Mouse (Mus musculus) splenic B cell, adult 2 months (primary cell): Measurements from ENCODE around the gene Irak3.

Source experiments
- DNase-seq: peaks from one replicate; pipeline ENCODE4 v3.0.0-alpha.2; 2011; ENCODE audit warnings: low read depth, low spot score
- H3K27me3 ChIP-seq: 2 replicates; pipeline ENCODE4 v1.6.1; 2012; ENCODE audit warnings: mild to moderate bottlenecking, low read length, moderate library complexity, mixed read lengths; ENCODE audit not compliant: control insufficient read depth, poor library complexity, insufficient read depth, severe bottlenecking
- H3K36me3 ChIP-seq: 2 replicates; pipeline ENCODE4 v1.6.1; 2012; ENCODE audit warnings: mild to moderate bottlenecking, low read length, moderate library complexity, mixed read lengths; ENCODE audit not compliant: control insufficient read depth, poor library complexity, insufficient read depth, severe bottlenecking

The Irak3 gene

GRCm38 (mm10) chr10:120160533-120160932 lies 41.4 kb downstream of the Irak3 start:
- DNase-seq: no peak
- H3K36me3 ChIP-seq: peaks cover 5% of the 10 kb centered on the region
- H3K27me3 ChIP-seq: no peaks in the 10 kb centered on the region

- no peak for DNase-seq
- Histone ChIP-seq H3K36me3 (no peaks in the 10 kb centered on the region), H3K27me3 (no peaks in the 10 kb centered on the region)
Observed at GRCm38 (mm10) chr10:120153911-120154310, 48.0 kb downstream of the Irak3 start.

GRCm38 (mm10) chr10:120151672-120152071 lies 50.3 kb downstream of the Irak3 start:
- Histone ChIP-seq H3K27me3 (no peaks in the 10 kb centered on the region), H3K36me3 (no peaks in the 10 kb centered on the region)
- no peak for DNase-seq

GRCm38 (mm10) chr10:120140916-120141516 lies 60.9 kb downstream of the Irak3 start:
- H3K27me3 ChIP-seq: no peaks in the 10 kb centered on the region
- peaks cover 13% of the 10 kb centered on the region for H3K36me3 ChIP-seq
- DNase-seq: no peak

- H3K27me3 ChIP-seq: no peaks in the 10 kb centered on the region
- H3K36me3 ChIP-seq: peaks cover 7% of the 10 kb centered on the region
- DNase-seq: no peak
Observed at GRCm38 (mm10) chr10:120140193-120140592, 61.7 kb downstream of the Irak3 start.

- no peaks in the 10 kb centered on the region for H3K36me3 ChIP-seq
- no peaks in the 10 kb centered on the region for H3K27me3 ChIP-seq
- no peak for DNase-seq
Observed at GRCm38 (mm10) chr10:120136020-120136562, 65.8 kb downstream of the Irak3 start.

GRCm38 (mm10) chr10:120133697-120134096 lies 68.2 kb downstream of the Irak3 start:
- no peak for DNase-seq
- H3K27me3 ChIP-seq: no peaks in the 10 kb centered on the region

GRCm38 (mm10) chr10:120130621-120131020 lies 71.3 kb downstream of the Irak3 start:
- no peaks in the 10 kb centered on the region for H3K36me3 ChIP-seq
- DNase-seq: peak; percentile 64

More at GRCm38 (mm10) chr10:120133697-120134096, 68.2 kb downstream of the Irak3 start:
- H3K36me3 ChIP-seq: no peaks in the 10 kb centered on the region

GRCm38 (mm10) chr10:120128601-120129277 lies 73.2 kb downstream of the Irak3 start:
- DNase-seq: no peak
- Histone ChIP-seq H3K27me3 (no peaks in the 10 kb centered on the region), H3K36me3 (no peaks in the 10 kb centered on the region)

More at GRCm38 (mm10) chr10:120130621-120131020, 71.3 kb downstream of the Irak3 start:
- no peaks in the 10 kb centered on the region for H3K27me3 ChIP-seq

GRCm38 (mm10) chr10:120125465-120125857 lies 76.5 kb downstream of the Irak3 start:
- DNase-seq: no peak
- Histone ChIP-seq H3K36me3 (no peaks in the 10 kb centered on the region), H3K27me3 (no peaks in the 10 kb centered on the region)

- no peaks in the 10 kb centered on the region for H3K36me3 ChIP-seq
- DNase-seq: peak; percentile 85
Observed at GRCm38 (mm10) chr10:120124801-120125464, 77.0 kb downstream of the Irak3 start.

GRCm38 (mm10) chr10:120123721-120124120 lies 78.2 kb downstream of the Irak3 start:
- DNase-seq: no peak
- Histone ChIP-seq H3K36me3 (no peaks in the 10 kb centered on the region), H3K27me3 (no peaks in the 10 kb centered on the region)

More at GRCm38 (mm10) chr10:120124801-120125464, 77.0 kb downstream of the Irak3 start:
- no peaks in the 10 kb centered on the region for H3K27me3 ChIP-seq

GRCm38 (mm10) chr10:120115249-120115648 lies 86.7 kb downstream of the Irak3 start:
- H3K27me3 ChIP-seq: no peaks in the 10 kb centered on the region
- no peak for DNase-seq
- H3K36me3 ChIP-seq: 0 out of 2 replicates have a peak, but pooled peaks cover 1% of the 10 kb centered on the region

- Histone ChIP-seq H3K27me3 (no peaks in the 10 kb centered on the region), H3K36me3 (peaks cover 2% of the 10 kb centered on the region; the same call in 1 of the 2 replicates)
- DNase-seq: no peak
Observed at GRCm38 (mm10) chr10:120114493-120114892, 87.4 kb downstream of the Irak3 start.

- H3K36me3 ChIP-seq: peaks cover 4% of the 10 kb centered on the region; the same call in 1 of the 2 replicates
- no peak for DNase-seq
- no peaks in the 10 kb centered on the region for H3K27me3 ChIP-seq
Observed at GRCm38 (mm10) chr10:120113980-120114379, 88.0 kb downstream of the Irak3 start.
